Mouse (Mus musculus): ENCODE data around the gene Slc22a15. TPM values are rescaled to one million over a fixed set of nuclear protein-coding genes. Genes with fewer than 3 reads are reported as not detected.
A peak's percentile ranks its signal among the peaks of the same experiment; 100 is the strongest.
"Not testable (repeated sequence)": the region's sequence is repeated elsewhere in the genome, so short reads cannot be mapped to it uniquely, and the experiment has no call there.

Gene Slc22a15
- polyA plus RNA-seq, 1 experiment from 2014 or later = 5.3 TPM

GRCm38 (mm10) chr3:101836045-101836444, 88.2 kb downstream of the Slc22a15 start:
- WGBS = 0% methylated on average over 8 of the region's 8 CpGs
- peak; percentile 91 for ATAC-seq (replicated peaks; ENCODE audit: insufficient number of reproducible peaks, low FRiP score, low TSS enrichment, low read depth)

GRCm38 (mm10) chr3:101831189-101831858, 92.9 kb downstream of the Slc22a15 start:
- H3K9me3 ChIP-seq (replicated peaks; ENCODE audit: control insufficient read depth, low read length) = no peaks in the 10 kb centered on the region
- no peaks in the 10 kb centered on the region; the same call in 1 of the 2 replicates for H3K4me1 ChIP-seq (ENCODE audit: control insufficient read depth, insufficient read depth, low read length)
- ATAC-seq (replicated peaks; ENCODE audit: insufficient number of reproducible peaks, low FRiP score, low TSS enrichment, low read depth) (no peak), DNase-seq (ENCODE audit: low spot score) (peak; percentile 52)
- H3K27ac ChIP-seq (replicated peaks; ENCODE audit: low read depth, low read length) = no peak overlapping the region
- no peaks in the 10 kb centered on the region for H3K27me3 ChIP-seq (ENCODE audit: control insufficient read depth, insufficient read depth, low read length)
- no peak overlapping the region; the same call in 1 of the 2 replicates for H3K9ac ChIP-seq (replicated peaks; ENCODE audit: low read length)
- H3K4me2 ChIP-seq (ENCODE audit: low read depth, low read length) = no peak overlapping the region
- 26% methylated on average over 10 of the region's 10 CpGs for WGBS
- H3K36me3 ChIP-seq (replicated peaks; ENCODE audit: control insufficient read depth, insufficient read depth, low read depth, low read length) = no peaks in the 10 kb centered on the region
- no peak overlapping the region for H3K4me3 ChIP-seq (ENCODE audit: low read depth, low read length)

More at GRCm38 (mm10) chr3:101836045-101836444, 88.2 kb downstream of the Slc22a15 start:
- H3K9me3 ChIP-seq (replicated peaks; ENCODE audit: control insufficient read depth, low read length) = no peaks in the 10 kb centered on the region
- peak overlapping the region; percentile 21 for H3K4me2 ChIP-seq (ENCODE audit: low read depth, low read length)
- H3K27ac ChIP-seq (replicated peaks; ENCODE audit: low read depth, low read length) = no peak overlapping the region
- H3K9ac ChIP-seq (replicated peaks; ENCODE audit: low read length) = 0 out of 2 replicates have a peak overlapping the region, but pooled peaks have one; percentile 7
- no peaks in the 10 kb centered on the region for H3K27me3 ChIP-seq (ENCODE audit: control insufficient read depth, insufficient read depth, low read length)
- H3K36me3 ChIP-seq (replicated peaks; ENCODE audit: control insufficient read depth, insufficient read depth, low read depth, low read length) = no peaks in the 10 kb centered on the region
- H3K4me3 ChIP-seq (ENCODE audit: low read depth, low read length) = no peak overlapping the region
- peak; percentile 90 for DNase-seq (ENCODE audit: low spot score)
- H3K4me1 ChIP-seq (ENCODE audit: control insufficient read depth, insufficient read depth, low read length) = no peaks in the 10 kb centered on the region; the same call in 1 of the 2 replicates

GRCm38 (mm10) chr3:101829881-101830616, 94.2 kb downstream of the Slc22a15 start:
- DNase-seq (ENCODE audit: low spot score) (no peak), ATAC-seq (replicated peaks; ENCODE audit: insufficient number of reproducible peaks, low FRiP score, low TSS enrichment, low read depth) (no peak)
- no peak overlapping the region for H3K4me2 ChIP-seq (ENCODE audit: low read depth, low read length)
- H3K9me3 ChIP-seq (replicated peaks; ENCODE audit: control insufficient read depth, low read length) = no peaks in the 10 kb centered on the region
- no peak overlapping the region for H3K9ac ChIP-seq (replicated peaks; ENCODE audit: low read length)
- H3K4me3 ChIP-seq (ENCODE audit: low read depth, low read length) = no peak overlapping the region
- 82% methylated on average over 10 of the region's 10 CpGs for WGBS
- H3K4me1 ChIP-seq (ENCODE audit: control insufficient read depth, insufficient read depth, low read length) = no peaks in the 10 kb centered on the region; the same call in 1 of the 2 replicates
- no peak overlapping the region for H3K27ac ChIP-seq (replicated peaks; ENCODE audit: low read depth, low read length)
- H3K36me3 ChIP-seq (replicated peaks; ENCODE audit: control insufficient read depth, insufficient read depth, low read depth, low read length) = no peaks in the 10 kb centered on the region
- H3K27me3 ChIP-seq (ENCODE audit: control insufficient read depth, insufficient read depth, low read length) = no peaks in the 10 kb centered on the region

- Histone ChIP-seq H3K4me2 (ENCODE audit: low read depth, low read length) (no peak overlapping the region), H3K36me3 (replicated peaks; ENCODE audit: control insufficient read depth, insufficient read depth, low read depth, low read length) (no peaks in the 10 kb centered on the region), H3K4me1 (ENCODE audit: control insufficient read depth, insufficient read depth, low read length) (no peaks in the 10 kb centered on the region; the same call in 1 of the 2 replicates), H3K27me3 (ENCODE audit: control insufficient read depth, insufficient read depth, low read length) (no peaks in the 10 kb centered on the region), H3K9me3 (replicated peaks; ENCODE audit: control insufficient read depth, low read length) (no peaks in the 10 kb centered on the region), H3K4me3 (ENCODE audit: low read depth, low read length) (no peak overlapping the region), H3K9ac (replicated peaks; ENCODE audit: low read length) (no peak overlapping the region), H3K27ac (replicated peaks; ENCODE audit: low read depth, low read length) (no peak overlapping the region)
- ATAC-seq (replicated peaks; ENCODE audit: insufficient number of reproducible peaks, low FRiP score, low TSS enrichment, low read depth) (no peak), DNase-seq (ENCODE audit: low spot score) (no peak)
- 39% methylated on average over 3 of the region's 3 CpGs for WGBS
Observed at GRCm38 (mm10) chr3:101828595-101828994, 95.7 kb downstream of the Slc22a15 start.

GRCm38 (mm10) chr3:101827220-101827715, 97.0 kb downstream of the Slc22a15 start:
- Histone ChIP-seq H3K27me3 (ENCODE audit: control insufficient read depth, insufficient read depth, low read length) (no peaks in the 10 kb centered on the region), H3K36me3 (replicated peaks; ENCODE audit: control insufficient read depth, insufficient read depth, low read depth, low read length) (no peaks in the 10 kb centered on the region), H3K4me3 (ENCODE audit: low read depth, low read length) (no peak overlapping the region), H3K27ac (replicated peaks; ENCODE audit: low read depth, low read length) (no peak overlapping the region), H3K4me1 (ENCODE audit: control insufficient read depth, insufficient read depth, low read length) (no peaks in the 10 kb centered on the region; the same call in 1 of the 2 replicates), H3K9me3 (replicated peaks; ENCODE audit: control insufficient read depth, low read length) (no peaks in the 10 kb centered on the region), H3K4me2 (ENCODE audit: low read depth, low read length) (no peak overlapping the region), H3K9ac (replicated peaks; ENCODE audit: low read length) (no peak overlapping the region)
- ATAC-seq (replicated peaks; ENCODE audit: insufficient number of reproducible peaks, low FRiP score, low TSS enrichment, low read depth) (no peak), DNase-seq (ENCODE audit: low spot score) (no peak)
- WGBS = 83% methylated on average over 6 of the region's 6 CpGs

GRCm38 (mm10) chr3:101824338-101824737, 99.9 kb downstream of the Slc22a15 start:
- Histone ChIP-seq H3K9ac (replicated peaks; ENCODE audit: low read length) (no peak overlapping the region), H3K27me3 (ENCODE audit: control insufficient read depth, insufficient read depth, low read length) (no peaks in the 10 kb centered on the region), H3K4me2 (ENCODE audit: low read depth, low read length) (no peak overlapping the region), H3K27ac (replicated peaks; ENCODE audit: low read depth, low read length) (no peak overlapping the region), H3K4me3 (ENCODE audit: low read depth, low read length) (no peak overlapping the region), H3K9me3 (replicated peaks; ENCODE audit: control insufficient read depth, low read length) (no peaks in the 10 kb centered on the region), H3K4me1 (ENCODE audit: control insufficient read depth, insufficient read depth, low read length) (no peaks in the 10 kb centered on the region), H3K36me3 (replicated peaks; ENCODE audit: control insufficient read depth, insufficient read depth, low read depth, low read length) (no peaks in the 10 kb centered on the region)
- 87% methylated on average over 9 of the region's 9 CpGs for WGBS
- ATAC-seq (replicated peaks; ENCODE audit: insufficient number of reproducible peaks, low FRiP score, low TSS enrichment, low read depth) (no peak), DNase-seq (ENCODE audit: low spot score) (no peak)

- no peak for DNase-seq (ENCODE audit: low spot score)
Observed at GRCm38 (mm10) chr3:101822052-101822451, 102.2 kb downstream of the Slc22a15 start.

GRCm38 (mm10) chr3:101820708-101821107, 103.5 kb downstream of the Slc22a15 start:
- not testable (repeated sequence) for H3K4me1 ChIP-seq (ENCODE audit: control insufficient read depth, insufficient read depth, low read length); H3K9me3 ChIP-seq (replicated peaks; ENCODE audit: control insufficient read depth, low read length); H3K36me3 ChIP-seq (replicated peaks; ENCODE audit: control insufficient read depth, insufficient read depth, low read depth, low read length); H3K9ac ChIP-seq (replicated peaks; ENCODE audit: low read length); H3K4me2 ChIP-seq (ENCODE audit: low read depth, low read length); H3K4me3 ChIP-seq (ENCODE audit: low read depth, low read length); ATAC-seq (replicated peaks; ENCODE audit: insufficient number of reproducible peaks, low FRiP score, low TSS enrichment, low read depth); H3K27me3 ChIP-seq (ENCODE audit: control insufficient read depth, insufficient read depth, low read length); H3K27ac ChIP-seq (replicated peaks; ENCODE audit: low read depth, low read length); DNase-seq (ENCODE audit: low spot score)
- 72% methylated on average over 3 of the region's 3 CpGs for WGBS

More at GRCm38 (mm10) chr3:101822052-101822451, 102.2 kb downstream of the Slc22a15 start:
- no peak for ATAC-seq (replicated peaks; ENCODE audit: insufficient number of reproducible peaks, low FRiP score, low TSS enrichment, low read depth)
- H3K27ac ChIP-seq (replicated peaks; ENCODE audit: low read depth, low read length) = no peak overlapping the region
- no peak overlapping the region for H3K9ac ChIP-seq (replicated peaks; ENCODE audit: low read length)
- H3K36me3 ChIP-seq (replicated peaks; ENCODE audit: control insufficient read depth, insufficient read depth, low read depth, low read length) = no peaks in the 10 kb centered on the region
- H3K27me3 ChIP-seq (ENCODE audit: control insufficient read depth, insufficient read depth, low read length) = no peaks in the 10 kb centered on the region
- no peak overlapping the region for H3K4me2 ChIP-seq (ENCODE audit: low read depth, low read length)
- H3K4me1 ChIP-seq (ENCODE audit: control insufficient read depth, insufficient read depth, low read length) = no peaks in the 10 kb centered on the region
- 74% methylated on average over 5 of the region's 5 CpGs for WGBS
- no peaks in the 10 kb centered on the region for H3K9me3 ChIP-seq (replicated peaks; ENCODE audit: control insufficient read depth, low read length)
- no peak overlapping the region for H3K4me3 ChIP-seq (ENCODE audit: low read depth, low read length)
